Mouse (Mus musculus): ENCODE data around the gene Nlk. TPM values are rescaled to one million over a fixed set of nuclear protein-coding genes. Genes with fewer than 3 reads are reported as not detected.
"Not testable (repeated sequence)": the region's sequence is repeated elsewhere in the genome, so short reads cannot be mapped to it uniquely, and the experiment has no call there.

Gene Nlk
- polyA plus RNA-seq, 1 experiment from 2014 or later: 34.1 TPM

DNA sequence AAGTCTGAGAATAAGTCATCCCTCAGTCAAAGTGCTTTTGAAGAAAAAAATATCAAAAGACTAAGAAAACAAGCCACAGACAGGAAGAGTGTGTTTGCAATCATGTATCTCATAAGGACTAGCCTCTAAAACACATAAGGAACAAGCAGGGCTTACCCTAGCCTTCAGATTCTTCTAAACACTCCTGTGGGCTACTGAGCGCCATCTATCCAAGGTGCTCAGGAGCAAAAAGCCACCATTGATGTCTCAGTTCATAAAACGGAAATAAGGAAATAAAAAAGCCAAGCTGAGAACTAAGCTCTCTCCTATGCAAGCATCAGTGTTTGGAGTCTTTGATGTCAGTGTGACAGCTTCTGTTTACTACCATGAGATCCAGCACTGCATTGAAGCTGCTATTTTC, 18.4 kb downstream of the Nlk start:
- Histone ChIP-seq H3K4me1 (no peaks in the 10 kb centered on the region), H3K36me3 (ENCODE audit: poor library complexity, severe bottlenecking) (peaks cover 9% of the 10 kb centered on the region; the same call in 1 of the 2 replicates), H3K27me3 (no peaks in the 10 kb centered on the region), H3K4me2 (no peak overlapping the region), H3K9ac (no peak overlapping the region), H3K4me3 (no peak overlapping the region), H3K27ac (no peak overlapping the region), H3K9me3 (replicated peaks) (no peaks in the 10 kb centered on the region)
- 73% methylated on average over 2 of the region's 2 CpGs for WGBS
- ATAC-seq: no peak

DNA sequence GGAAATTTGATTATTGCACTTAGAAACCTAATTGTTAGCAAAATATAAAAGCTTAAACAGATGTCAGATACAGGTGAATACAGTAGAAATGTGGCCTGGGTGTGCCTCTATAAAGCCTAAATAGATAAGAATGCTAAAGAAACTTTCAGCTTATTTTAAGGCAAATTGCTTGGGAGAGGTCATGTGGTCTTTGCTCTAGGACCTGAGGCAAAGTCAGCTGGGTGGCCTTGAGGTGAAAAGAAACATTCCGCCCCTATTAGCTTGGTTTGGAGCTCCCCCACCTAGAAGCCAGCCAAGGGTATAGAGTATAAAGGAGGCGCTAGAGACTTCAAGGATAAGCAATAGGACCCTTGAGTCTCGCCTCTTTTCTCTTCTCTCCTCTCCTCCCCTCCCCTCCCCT, 28.5 kb downstream of the Nlk start:
- WGBS: 12% methylated on average over 3 of the region's 3 CpGs
- Histone ChIP-seq H3K9me3 (replicated peaks) (no peaks in the 10 kb centered on the region), H3K27ac (no peak overlapping the region), H3K9ac (no peak overlapping the region), H3K4me1 (peaks cover 12% of the 10 kb centered on the region), H3K4me2 (no peak overlapping the region), H3K27me3 (no peaks in the 10 kb centered on the region), H3K36me3 (ENCODE audit: poor library complexity, severe bottlenecking) (no peaks in the 10 kb centered on the region), H3K4me3 (no peak overlapping the region)
- no peak for ATAC-seq

DNA sequence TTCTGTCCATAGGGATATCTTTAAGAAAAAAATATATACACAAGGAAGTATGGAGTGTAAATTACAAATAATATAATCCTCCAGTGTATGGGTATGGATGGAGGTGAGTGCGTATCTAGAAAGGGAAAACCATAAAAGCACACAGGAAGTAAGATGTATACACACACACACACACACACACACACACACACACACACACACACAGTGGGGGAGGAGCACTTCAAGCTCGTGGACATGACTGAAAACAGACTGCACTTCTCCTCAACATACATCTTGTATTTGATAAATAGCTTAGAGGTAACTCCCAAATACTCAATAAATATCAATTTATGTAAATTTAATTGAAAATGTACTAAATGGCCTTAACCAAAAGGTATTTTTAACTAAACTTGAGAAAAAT, 32.3 kb downstream of the Nlk start:
- WGBS: 64% methylated on average over 2 of the region's 2 CpGs
- Histone ChIP-seq H3K27ac (no peak overlapping the region), H3K4me1 (peaks cover 7% of the 10 kb centered on the region), H3K9ac (no peak overlapping the region), H3K36me3 (ENCODE audit: poor library complexity, severe bottlenecking) (no peaks in the 10 kb centered on the region), H3K9me3 (replicated peaks) (no peaks in the 10 kb centered on the region), H3K4me3 (no peak overlapping the region), H3K4me2 (no peak overlapping the region), H3K27me3 (no peaks in the 10 kb centered on the region)
- ATAC-seq: no peak

DNA sequence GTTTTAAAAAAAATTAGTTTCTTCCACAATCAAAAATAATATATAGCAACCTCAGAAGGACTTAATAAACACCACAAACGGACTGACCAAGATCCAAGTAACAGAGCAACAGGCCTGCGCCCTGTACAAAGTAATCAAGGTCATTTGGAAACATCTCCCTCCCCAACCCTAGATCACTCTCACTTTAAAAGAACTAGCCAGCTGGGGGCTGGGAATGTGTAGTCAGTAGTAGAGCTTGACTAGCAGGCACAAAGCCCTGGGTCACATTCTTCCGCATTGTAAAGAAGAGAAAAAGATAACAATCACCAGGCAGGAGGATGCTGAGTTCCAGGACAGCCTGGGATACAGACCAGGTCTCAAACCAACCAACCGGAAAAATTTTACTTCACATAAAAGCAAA, 33.3 kb downstream of the Nlk start:
- ATAC-seq: no peak
- no peak overlapping the region for H3K4me3 ChIP-seq
- H3K4me1 ChIP-seq: peaks cover 6% of the 10 kb centered on the region; the same call in 1 of the 2 replicates
- no peak overlapping the region for H3K9ac ChIP-seq
- 0 out of 2 replicates have a peak, but pooled peaks cover 1% of the 10 kb centered on the region for H3K36me3 ChIP-seq (ENCODE audit: poor library complexity, severe bottlenecking)
- H3K27me3 ChIP-seq: no peaks in the 10 kb centered on the region
- no peak overlapping the region for H3K4me2 ChIP-seq
- no peaks in the 10 kb centered on the region for H3K9me3 ChIP-seq (replicated peaks)
- WGBS: 77% methylated on average over 4 of the region's 4 CpGs
- no peak overlapping the region for H3K27ac ChIP-seq

DNA sequence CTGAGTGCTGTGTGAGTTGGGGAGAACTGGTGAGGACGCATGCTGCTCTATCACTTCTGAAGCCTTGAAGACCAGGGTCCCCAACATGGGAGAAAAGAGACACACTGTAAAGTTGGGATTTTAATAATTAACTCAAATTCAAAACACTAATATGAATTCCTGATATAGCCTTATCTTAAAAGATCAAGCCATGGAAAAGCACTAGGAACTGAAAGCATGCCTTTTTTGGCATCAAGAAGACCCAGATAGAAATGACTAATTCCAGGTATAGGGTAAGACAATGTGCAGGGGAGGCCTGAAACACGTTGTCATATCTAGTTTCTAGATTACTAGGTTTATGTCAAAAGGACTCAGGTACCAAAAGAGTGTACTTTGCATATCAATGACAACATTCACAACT, 48.0 kb downstream of the Nlk start:
- 0 out of 2 replicates have a peak, but pooled peaks cover 7% of the 10 kb centered on the region for H3K4me1 ChIP-seq
- H3K4me2 ChIP-seq: no peak overlapping the region
- H3K9me3 ChIP-seq (replicated peaks): no peaks in the 10 kb centered on the region
- no peak overlapping the region for H3K9ac ChIP-seq
- ATAC-seq: no peak
- no peak overlapping the region for H3K4me3 ChIP-seq
- no peak overlapping the region for H3K27ac ChIP-seq
- no peaks in the 10 kb centered on the region for H3K27me3 ChIP-seq
- WGBS: 92% methylated on average over 2 of the region's 2 CpGs
- H3K36me3 ChIP-seq (ENCODE audit: poor library complexity, severe bottlenecking): no peaks in the 10 kb centered on the region

DNA sequence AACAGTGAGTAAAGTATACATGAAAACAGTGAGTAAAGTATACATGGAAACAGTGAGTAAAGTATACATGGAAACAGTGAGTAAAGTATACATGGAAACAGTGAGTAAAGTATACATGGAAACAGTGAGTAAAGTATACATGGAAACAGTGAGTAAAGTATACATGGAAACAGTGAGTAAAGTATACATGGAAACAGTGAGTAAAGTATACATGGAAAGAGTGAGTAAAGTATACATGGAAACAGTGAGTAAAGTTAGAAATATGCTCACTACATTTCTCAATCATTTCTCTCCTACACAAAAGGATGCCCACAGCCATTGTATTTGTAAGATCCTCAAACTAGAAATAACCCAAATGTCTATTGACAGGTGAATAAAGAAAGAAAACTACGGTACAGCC, 48.8 kb downstream of the Nlk start:
- not testable (repeated sequence) for H3K9ac ChIP-seq; H3K4me2 ChIP-seq; H3K36me3 ChIP-seq (ENCODE audit: poor library complexity, severe bottlenecking); H3K27ac ChIP-seq; H3K27me3 ChIP-seq; H3K4me3 ChIP-seq; H3K4me1 ChIP-seq; ATAC-seq; H3K9me3 ChIP-seq (replicated peaks)
- 90% methylated on average over 1 of the region's 1 CpGs for WGBS

DNA sequence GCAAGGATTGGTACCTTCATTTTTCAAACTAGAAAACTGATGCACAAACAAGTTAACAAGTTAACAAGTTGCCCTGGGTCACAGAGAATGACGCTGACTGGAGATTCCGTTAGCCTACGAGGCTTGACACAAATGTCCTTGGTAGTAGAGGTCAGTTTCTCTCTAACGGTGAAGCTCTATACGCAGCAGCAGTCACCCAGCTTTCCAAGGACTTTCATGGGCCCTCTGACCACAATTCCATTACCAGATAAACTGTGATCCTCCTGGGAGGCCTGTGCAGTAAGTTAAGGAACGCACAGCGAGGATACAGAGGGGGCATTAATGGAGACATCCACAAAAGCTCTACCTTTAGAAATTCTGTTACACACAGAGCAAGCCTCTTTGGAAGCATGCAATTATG, 53.4 kb downstream of the Nlk start:
- Histone ChIP-seq H3K4me1 (0 out of 2 replicates have a peak, but pooled peaks cover 7% of the 10 kb centered on the region), H3K36me3 (ENCODE audit: poor library complexity, severe bottlenecking) (no peaks in the 10 kb centered on the region), H3K4me2 (no peak overlapping the region), H3K27ac (no peak overlapping the region), H3K9me3 (replicated peaks) (no peaks in the 10 kb centered on the region), H3K9ac (no peak overlapping the region), H3K27me3 (no peaks in the 10 kb centered on the region), H3K4me3 (no peak overlapping the region)
- 87% methylated on average over 7 of the region's 7 CpGs for WGBS
- ATAC-seq: no peak

DNA sequence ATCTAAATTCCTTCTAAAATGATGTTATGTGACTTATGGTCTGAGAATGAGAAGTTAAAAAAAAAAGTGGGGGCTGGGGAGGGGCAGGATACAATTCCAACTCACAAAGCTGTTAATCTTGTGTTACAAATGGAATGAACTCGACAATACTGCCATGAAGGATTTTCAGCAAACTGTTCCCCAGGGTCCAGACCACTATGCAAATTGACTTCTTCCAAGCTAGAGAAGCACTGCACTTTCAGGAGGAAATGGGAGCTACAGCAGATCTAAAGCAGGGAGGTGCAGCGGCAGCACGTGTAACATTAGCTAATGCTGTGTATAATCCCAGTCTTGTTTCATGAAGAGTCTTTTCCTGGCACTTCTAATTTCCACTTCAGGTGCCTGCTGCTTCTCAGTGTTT, 55.0 kb downstream of the Nlk start:
- Histone ChIP-seq H3K9me3 (replicated peaks) (peaks cover 2% of the 10 kb centered on the region; the same call in 1 of the 2 replicates), H3K4me3 (no peak overlapping the region), H3K27ac (no peak overlapping the region), H3K36me3 (ENCODE audit: poor library complexity, severe bottlenecking) (peaks cover 2% of the 10 kb centered on the region), H3K4me1 (0 out of 2 replicates have a peak, but pooled peaks cover 7% of the 10 kb centered on the region), H3K27me3 (no peaks in the 10 kb centered on the region), H3K4me2 (no peak overlapping the region), H3K9ac (no peak overlapping the region)
- 71% methylated on average over 3 of the region's 3 CpGs for WGBS
- no peak for ATAC-seq

DNA sequence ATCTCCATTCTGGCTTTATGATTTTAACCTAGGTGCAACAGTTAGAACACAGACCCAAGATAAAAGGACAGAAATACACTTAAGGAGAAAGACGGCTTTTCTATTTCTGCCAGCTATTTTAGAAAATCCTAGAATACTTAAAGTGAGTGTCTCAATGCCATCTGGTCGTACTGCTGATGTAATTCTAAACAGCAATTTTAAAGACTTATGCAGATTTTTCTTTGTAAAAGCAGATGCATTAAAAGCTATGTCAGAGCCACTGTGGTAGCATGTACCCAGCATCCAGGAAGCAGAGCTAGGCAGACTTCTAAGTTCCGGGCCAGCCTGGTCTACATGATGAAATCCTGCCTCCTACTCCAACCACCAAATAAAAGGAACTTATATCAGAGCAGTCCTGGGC, 56.1 kb downstream of the Nlk start:
- no peaks in the 10 kb centered on the region for H3K27me3 ChIP-seq
- no peak overlapping the region for H3K4me2 ChIP-seq
- 88% methylated on average over 3 of the region's 3 CpGs for WGBS
- peaks cover 6% of the 10 kb centered on the region for H3K36me3 ChIP-seq (ENCODE audit: poor library complexity, severe bottlenecking)
- H3K4me3 ChIP-seq: no peak overlapping the region
- H3K9ac ChIP-seq: no peak overlapping the region
- H3K4me1 ChIP-seq: 0 out of 2 replicates have a peak, but pooled peaks cover 7% of the 10 kb centered on the region
- ATAC-seq: no peak
- H3K9me3 ChIP-seq (replicated peaks): peaks cover 7% of the 10 kb centered on the region; the same call in 1 of the 2 replicates
- no peak overlapping the region for H3K27ac ChIP-seq

DNA sequence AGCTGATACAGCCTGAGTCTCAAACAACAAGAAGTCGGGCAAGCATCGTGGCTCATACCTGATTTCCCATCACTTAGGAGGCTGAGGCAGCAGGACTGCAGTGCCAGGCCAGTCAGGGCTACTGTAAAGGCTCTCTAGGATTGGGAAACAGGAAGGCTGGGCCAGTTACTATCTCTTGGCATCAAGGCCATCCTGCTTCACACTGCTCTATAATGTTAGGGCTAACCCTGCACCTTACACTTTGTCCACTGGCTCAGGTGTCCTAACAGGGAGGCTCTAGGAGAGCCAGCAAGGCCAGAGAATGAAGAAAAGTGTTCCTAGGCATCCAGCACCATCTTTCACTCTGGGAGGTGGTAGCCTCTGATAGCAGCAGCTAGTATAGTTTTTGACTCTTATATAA, 64.4 kb downstream of the Nlk start:
- WGBS: 95% methylated on average over 2 of the region's 2 CpGs
- ATAC-seq: no peak
- Histone ChIP-seq H3K9me3 (replicated peaks) (peaks cover 7% of the 10 kb centered on the region; the same call in 1 of the 2 replicates), H3K4me3 (no peak overlapping the region), H3K36me3 (ENCODE audit: poor library complexity, severe bottlenecking) (peaks cover 6% of the 10 kb centered on the region), H3K4me1 (peaks cover 5% of the 10 kb centered on the region; the same call in 1 of the 2 replicates), H3K27me3 (no peaks in the 10 kb centered on the region), H3K4me2 (no peak overlapping the region), H3K27ac (no peak overlapping the region), H3K9ac (no peak overlapping the region)

DNA sequence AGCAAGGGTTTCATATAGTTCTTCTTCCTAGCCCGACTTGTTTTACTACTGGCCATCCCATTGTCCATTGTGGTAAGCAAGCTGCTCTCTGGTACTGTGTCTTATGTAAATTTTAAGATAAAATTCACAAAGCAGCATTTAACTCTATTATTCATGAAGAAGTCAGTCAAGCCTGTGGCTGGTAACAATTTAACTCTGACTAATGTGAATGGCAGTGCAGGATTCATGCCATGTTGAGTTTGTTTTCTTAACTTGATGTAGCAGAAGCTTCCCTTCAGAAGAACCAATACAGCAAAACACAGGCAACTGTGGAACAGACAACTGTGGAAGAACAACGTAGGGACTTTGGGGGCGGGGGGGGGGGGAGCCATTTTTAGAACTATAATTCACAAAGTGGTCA, 68.3 kb downstream of the Nlk start:
- no peak overlapping the region for H3K27ac ChIP-seq
- H3K4me1 ChIP-seq: no peaks in the 10 kb centered on the region; the same call in 1 of the 2 replicates
- 91% methylated on average over 3 of the region's 3 CpGs for WGBS
- no peaks in the 10 kb centered on the region for H3K9me3 ChIP-seq (replicated peaks)
- H3K9ac ChIP-seq: no peak overlapping the region
- H3K4me2 ChIP-seq: no peak overlapping the region
- H3K36me3 ChIP-seq (ENCODE audit: poor library complexity, severe bottlenecking): peaks cover 12% of the 10 kb centered on the region
- H3K27me3 ChIP-seq: no peaks in the 10 kb centered on the region
- ATAC-seq: no peak
- H3K4me3 ChIP-seq: no peak overlapping the region

DNA sequence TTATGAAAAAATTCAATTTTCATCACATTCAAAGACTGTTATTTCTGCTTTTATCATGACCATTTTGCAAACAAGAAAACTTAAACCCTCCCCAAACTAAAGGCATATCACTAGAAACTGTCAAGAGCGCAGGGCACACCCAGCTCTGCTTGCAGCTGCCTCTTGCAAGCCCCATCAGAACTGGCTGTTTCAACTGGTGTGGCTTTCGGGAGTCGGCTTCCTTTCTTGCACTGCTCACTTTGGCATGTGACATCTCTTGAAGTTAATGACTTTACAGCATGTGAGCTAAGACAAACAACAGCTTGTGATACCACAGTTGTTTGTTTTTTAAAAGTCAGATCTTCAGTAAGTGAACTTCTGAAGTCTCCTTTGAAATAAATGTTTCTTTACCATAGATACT, 72.8 kb downstream of the Nlk start:
- Histone ChIP-seq H3K4me2 (no peak overlapping the region), H3K9me3 (replicated peaks) (no peaks in the 10 kb centered on the region), H3K9ac (no peak overlapping the region), H3K4me1 (peaks cover 9% of the 10 kb centered on the region), H3K36me3 (ENCODE audit: poor library complexity, severe bottlenecking) (peaks cover 13% of the 10 kb centered on the region), H3K27me3 (no peaks in the 10 kb centered on the region), H3K4me3 (no peak overlapping the region), H3K27ac (no peak overlapping the region)
- no peak for ATAC-seq
- WGBS: 85% methylated on average over 3 of the region's 3 CpGs

DNA sequence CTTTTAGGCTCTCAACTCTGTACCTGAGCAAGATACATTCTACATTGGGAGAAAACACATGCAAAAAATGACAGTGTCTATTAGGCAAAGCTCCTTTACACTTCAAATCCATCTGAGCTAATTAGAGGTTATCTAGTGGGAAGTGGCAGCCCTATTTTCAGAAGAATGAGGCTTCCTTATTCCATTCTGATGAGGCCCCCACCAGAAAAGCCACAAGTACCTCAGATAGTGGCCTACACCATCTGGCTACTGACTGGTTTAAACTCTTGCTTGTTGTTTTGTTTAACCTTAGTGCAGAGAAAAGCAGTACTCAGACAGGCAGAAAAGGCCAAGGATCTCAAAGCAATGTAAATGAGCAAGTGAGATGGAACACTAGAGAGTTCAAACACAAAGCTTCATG, 75.2 kb downstream of the Nlk start:
- Histone ChIP-seq H3K27me3 (no peaks in the 10 kb centered on the region), H3K27ac (no peak overlapping the region), H3K36me3 (ENCODE audit: poor library complexity, severe bottlenecking) (peaks cover 13% of the 10 kb centered on the region), H3K4me3 (no peak overlapping the region), H3K4me1 (peaks cover 9% of the 10 kb centered on the region), H3K9ac (no peak overlapping the region), H3K4me2 (no peak overlapping the region), H3K9me3 (replicated peaks) (no peaks in the 10 kb centered on the region)
- ATAC-seq: no peak

All from forebrain, embryonic 13.5 days (tissue).